Mouse (Mus musculus): ENCODE results near the gene Abr.
A peak's percentile ranks its signal among the peaks of the same experiment; 100 is the strongest.

Abr gene

GRCm38 (mm10) chr11:76622152-76622565 lies at the start of gene Abr:
Abr (minus strand) TSS chr11:76622314.
- DNase-seq: peak; percentile 38

DNA sequence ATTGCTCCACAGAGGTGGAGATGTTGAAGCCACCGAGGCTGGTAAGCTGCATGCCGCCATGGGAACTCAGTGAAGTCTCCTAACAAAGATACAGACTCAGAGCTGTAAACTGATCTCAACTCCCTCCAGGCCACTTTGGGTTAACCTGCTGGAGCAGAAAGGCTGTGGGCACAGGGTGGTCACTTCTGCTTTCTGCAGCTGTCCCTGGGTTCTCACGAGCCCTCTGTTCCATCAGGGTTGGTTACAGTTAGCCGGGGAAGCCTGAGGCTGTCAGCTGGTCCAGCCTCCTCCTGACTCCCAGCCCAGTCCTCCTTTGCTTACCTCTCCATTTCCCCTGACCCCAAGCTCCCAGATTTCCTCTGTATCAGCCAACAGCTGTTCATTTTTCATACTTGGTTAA lies 45.7 kb upstream of the Abr start:
- no peak for DNase-seq

GRCm38 (mm10) chr11:76666002-76666649 lies 44.0 kb upstream of the Abr start:
- DNase-seq: no peak

GRCm38 (mm10) chr11:76661790-76662468 lies 39.8 kb upstream of the Abr start:
- no peak for DNase-seq

- DNase-seq: no peak
Observed at GRCm38 (mm10) chr11:76659138-76659930, 37.2 kb upstream of the Abr start.

- no peak for DNase-seq
Observed at GRCm38 (mm10) chr11:76657450-76657970, 35.4 kb upstream of the Abr start.

DNA sequence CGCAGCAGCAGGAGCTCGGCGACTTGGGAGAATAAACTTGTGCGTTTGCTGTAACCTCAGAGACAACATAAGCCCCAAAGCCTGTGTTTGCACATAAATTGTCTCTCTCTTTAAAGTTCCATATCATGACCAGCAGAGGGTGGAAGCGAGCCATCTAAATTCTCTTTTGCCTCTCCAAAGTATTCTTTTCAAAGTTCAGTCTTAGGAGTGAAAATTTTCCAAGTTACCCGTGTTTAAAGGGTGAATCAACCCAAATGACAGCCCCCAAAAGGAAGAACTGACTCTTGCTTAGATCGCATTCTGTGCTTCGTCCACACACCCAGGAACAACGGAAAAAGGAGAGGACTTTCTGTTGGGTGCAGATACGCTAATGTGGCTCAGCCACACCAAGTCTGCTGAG lies 33.0 kb upstream of the Abr start:
- peak; percentile 35 for DNase-seq

DNA sequence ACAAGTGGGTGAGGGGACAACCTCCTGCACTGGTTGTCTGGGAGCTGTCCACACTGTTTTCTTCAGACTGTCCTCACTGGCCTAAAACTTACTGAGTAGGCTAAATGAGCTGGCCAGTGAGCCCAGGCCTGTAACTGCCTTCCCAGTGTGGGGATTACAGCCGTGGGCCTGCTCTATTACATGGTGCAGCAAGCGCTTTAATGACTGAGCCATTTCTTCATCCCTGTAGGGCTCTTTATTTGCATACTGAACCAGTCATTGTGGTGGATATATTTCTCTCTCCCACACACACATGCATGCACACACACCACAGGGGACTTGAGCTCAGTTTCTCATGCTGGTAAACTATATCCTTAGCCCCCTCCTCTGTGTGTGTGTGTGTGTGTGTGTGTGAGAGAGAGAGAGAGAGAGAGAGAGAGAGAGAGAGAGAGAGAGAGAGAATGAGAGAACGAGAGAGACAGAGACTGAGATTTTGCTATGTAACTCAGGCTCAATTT lies 30.8 kb upstream of the Abr start:
- no peak for DNase-seq

GRCm38 (mm10) chr11:76650862-76651560 lies 28.9 kb upstream of the Abr start:
- no peak for DNase-seq

DNA sequence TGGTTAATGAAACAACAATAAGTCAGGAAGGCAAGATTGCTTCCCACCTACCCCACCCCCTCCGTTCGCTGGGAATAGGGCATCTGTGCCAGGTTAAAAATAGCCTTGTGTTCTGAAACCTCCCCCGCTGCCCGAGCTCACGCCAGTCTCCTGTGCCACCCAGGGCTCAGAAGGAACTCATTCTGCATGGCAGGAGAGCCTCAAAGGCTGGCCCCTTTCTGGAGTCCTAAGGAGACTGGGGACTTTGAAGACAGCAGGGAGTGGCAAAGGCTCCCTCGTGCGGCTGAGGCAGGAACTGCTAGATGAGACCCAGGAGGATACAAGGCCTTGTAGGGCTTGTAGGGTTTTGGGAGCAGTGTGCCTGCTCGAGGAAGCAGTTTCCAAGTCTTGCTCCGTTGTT lies 25.4 kb upstream of the Abr start:
- peak; percentile 78 for DNase-seq

DNA sequence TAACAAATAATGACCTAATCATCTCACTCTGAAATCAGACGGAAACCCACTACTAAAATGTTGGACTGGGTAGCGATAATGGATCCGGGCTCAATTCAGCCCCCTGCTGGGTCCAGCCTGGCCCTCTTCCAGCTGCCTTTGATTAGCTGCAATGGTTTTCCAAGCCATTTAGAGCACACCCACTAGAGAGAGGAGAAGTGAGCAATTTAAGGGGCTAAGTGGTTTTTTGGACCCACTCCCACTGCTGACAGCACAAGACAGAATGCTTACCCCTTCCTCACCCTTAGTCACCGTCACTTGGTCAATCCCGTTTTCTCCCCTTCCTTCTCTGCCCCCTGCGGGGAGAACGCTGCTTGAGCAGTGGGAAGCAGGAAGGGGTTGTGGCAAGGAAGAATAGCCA lies 24.9 kb upstream of the Abr start:
- no peak for DNase-seq

GRCm38 (mm10) chr11:76645955-76646354 lies 23.8 kb upstream of the Abr start:
- peak; percentile 85 for DNase-seq

GRCm38 (mm10) chr11:76645036-76645435 lies 22.9 kb upstream of the Abr start:
- DNase-seq: no peak

GRCm38 (mm10) chr11:76644257-76644656 lies 22.1 kb upstream of the Abr start:
- DNase-seq: no peak

DNA sequence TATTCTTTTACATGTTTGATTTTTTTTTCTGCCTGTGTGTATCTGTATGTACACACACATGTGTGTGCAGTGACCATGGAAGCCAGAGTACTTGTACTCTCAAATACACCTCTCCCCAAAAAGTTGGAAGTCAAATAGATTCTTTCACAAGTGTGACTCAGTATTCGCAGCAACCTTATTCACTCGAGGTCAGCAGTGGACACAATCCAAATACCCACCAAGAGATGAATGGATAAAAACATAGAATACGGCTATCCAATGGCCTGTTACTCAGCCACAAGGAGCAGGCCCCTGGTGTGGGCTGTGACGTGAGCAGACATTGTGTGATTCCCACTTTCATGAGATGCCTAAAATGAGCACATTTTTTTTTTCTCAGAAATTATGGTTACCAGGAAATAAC lies 18.1 kb upstream of the Abr start:
- no peak for DNase-seq

- no peak for DNase-seq
Observed at GRCm38 (mm10) chr11:76639269-76639985, 17.3 kb upstream of the Abr start.

GRCm38 (mm10) chr11:76630487-76630886 lies 8.4 kb upstream of the Abr start:
- DNase-seq: no peak

DNA sequence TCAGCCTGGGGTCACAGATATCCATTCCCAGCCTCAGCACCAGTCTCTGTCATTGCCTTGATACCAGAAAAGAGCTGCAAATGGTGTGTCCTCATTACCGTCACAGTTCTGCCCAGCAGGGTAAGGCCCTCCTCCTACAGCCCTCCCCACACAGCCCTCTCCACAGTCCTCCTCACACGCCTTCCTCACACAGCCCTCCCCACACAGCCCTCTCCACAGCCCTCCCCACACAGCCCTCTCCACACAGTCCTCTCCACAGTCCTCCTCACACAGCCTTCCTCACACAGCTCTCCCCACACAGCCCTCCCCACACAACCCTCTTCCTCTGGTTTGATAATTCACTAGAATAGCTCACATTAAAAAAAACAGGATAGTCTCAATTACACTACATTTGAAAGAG lies 7.9 kb upstream of the Abr start:
- DNase-seq: no peak

- DNase-seq: no peak
Observed at GRCm38 (mm10) chr11:76628613-76629012, 6.5 kb upstream of the Abr start.

DNA sequence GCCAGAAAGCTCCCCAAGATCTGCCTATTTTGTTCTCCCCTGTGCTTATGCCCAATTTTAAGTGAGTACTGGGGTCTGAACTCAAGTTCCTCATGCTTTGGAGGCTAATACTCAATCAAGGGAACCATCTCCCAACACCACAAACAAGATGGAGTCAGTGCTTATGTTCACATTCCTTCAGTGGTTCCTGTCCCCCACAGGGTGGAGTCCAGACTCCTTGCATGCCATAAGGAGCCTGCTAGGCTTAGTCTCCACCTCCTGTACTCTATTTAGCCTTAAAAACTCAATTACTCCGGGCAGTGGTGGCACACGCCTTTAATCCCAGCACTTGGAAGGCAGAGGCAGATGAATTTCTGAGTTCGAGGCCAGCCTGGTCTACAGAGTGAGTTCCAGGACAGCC lies 2.8 kb upstream of the Abr start:
- no peak for DNase-seq

DNA sequence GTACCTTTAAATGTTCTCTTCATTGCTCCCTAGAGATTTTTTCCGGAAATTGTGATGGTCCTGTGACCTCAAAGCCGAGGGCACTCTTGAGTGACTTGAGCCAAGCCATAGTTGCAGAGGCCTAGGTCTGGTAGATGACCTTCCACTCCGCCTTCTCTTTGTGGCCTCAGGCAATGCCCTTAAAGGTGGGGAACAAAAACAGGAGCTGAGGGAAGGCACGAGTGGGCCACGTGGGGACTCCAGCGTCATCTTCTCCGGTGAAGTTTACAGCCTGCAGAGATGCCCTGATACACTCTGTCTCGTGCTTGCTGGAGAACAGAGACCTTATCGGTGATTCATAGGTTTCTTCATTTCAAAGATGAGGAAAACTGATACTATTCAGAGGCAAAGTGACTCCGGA lies 2.0 kb upstream of the Abr start:
- no peak for DNase-seq
